Mouse (Mus musculus) thymus, adult 2 months (tissue): Measurements from ENCODE around the gene Nom1. TPM values are rescaled to one million over a fixed set of nuclear protein-coding genes. Genes with fewer than 3 reads are reported as not detected.

Experiments
- DNase-seq: peaks from one replicate; pipeline ENCODE4 v3.0.0; 2021
- H3K27ac ChIP-seq: fragments of 200-500 bp; 2 replicates; pipeline ENCODE4 v1.5.1; 2012; ENCODE audit warnings: low read length, control low read depth; ENCODE audit not compliant: control insufficient read depth, insufficient read depth
- H3K27me3 ChIP-seq: fragments of 200-500 bp; 2 replicates; pipeline ENCODE4 v1.6.1; 2012; ENCODE audit warnings: mild to moderate bottlenecking, low read length, moderate library complexity, mixed read lengths; ENCODE audit not compliant: control insufficient read depth, insufficient read depth
- H3K36me3 ChIP-seq: fragments of 200-500 bp; 2 replicates; pipeline ENCODE4 v1.6.1; 2012; ENCODE audit warnings: mild to moderate bottlenecking, low read length, moderate library complexity; ENCODE audit not compliant: control insufficient read depth, insufficient read depth
- H3K4me1 ChIP-seq: fragments of 200-500 bp; replicated peaks from 2 replicates; pipeline ENCODE4 v1.6.1; 2012; ENCODE audit warnings: low read length; ENCODE audit not compliant: control insufficient read depth, insufficient read depth
- H3K4me3 ChIP-seq: fragments of 200-500 bp; 2 replicates; pipeline ENCODE4 v1.5.1; 2012; ENCODE audit warnings: mild to moderate bottlenecking, low read length, control low read depth, moderate library complexity; ENCODE audit not compliant: control insufficient read depth, insufficient read depth
- CTCF ChIP-seq: fragments of 200-500 bp; IDR thresholded peaks from 2 replicates; pipeline ENCODE4 v1.5.1; 2012; ENCODE audit warnings: mild to moderate bottlenecking, control low read depth, low read length, moderate library complexity, borderline replicate concordance; ENCODE audit not compliant: control insufficient read depth, poor library complexity, insufficient read depth; ENCODE audit errors: extremely low read depth
- POLR2A ChIP-seq: fragments of 200-500 bp; IDR thresholded peaks from 2 replicates; pipeline ENCODE4 v1.6.1; 2012; ENCODE audit warnings: mild to moderate bottlenecking, low read length, control low read depth, moderate library complexity; ENCODE audit not compliant: control insufficient read depth, poor library complexity, insufficient read depth; ENCODE audit errors: extremely low read depth
- WGBS: fragments of 180-500 bp; shearing (Covaris S2); methylation state at CpG from one replicate; pipeline ENCODE4 v1.1.7; 2018; 5-methylcytosine and 5-hydroxymethylcytosine counted together
- polyA plus RNA-seq: library from polyadenylated mRNA; depleted of rRNA; stranded (reverse); fragments of >200 nt; gene quantifications from 2 replicates; pipeline ENCODE4 v1.2.3, GENCODE M21; 2012

Nom1 gene
- polyA plus RNA-seq, 1 experiment = 7.5 TPM

- DNase-seq = no peak
- no peak overlapping the region for H3K27ac ChIP-seq
- 93% methylated on average over 5 of the region's 5 CpGs for WGBS
- H3K27me3 ChIP-seq = no peaks in the 10 kb centered on the region
- TF ChIP-seq POLR2A (no peak), CTCF (no peak)
- no peak overlapping the region for H3K4me3 ChIP-seq
- H3K4me1 ChIP-seq = no peaks in the 10 kb centered on the region
- H3K36me3 ChIP-seq = peaks cover 8% of the 10 kb centered on the region
Observed at GRCm38 (mm10) chr5:29456895-29457656, 22.6 kb downstream of the Nom1 start.

GRCm38 (mm10) chr5:29462943-29463686 lies 28.7 kb downstream of the Nom1 start:
- no peak overlapping the region for H3K27ac ChIP-seq
- peaks cover 3% of the 10 kb centered on the region; the same call in 1 of the 2 replicates for H3K4me1 ChIP-seq
- no peak for DNase-seq
- TF ChIP-seq POLR2A (no peak), CTCF (no peak)
- H3K36me3 ChIP-seq = no peaks in the 10 kb centered on the region
- H3K27me3 ChIP-seq = no peaks in the 10 kb centered on the region; the same call in 1 of the 2 replicates
- H3K4me3 ChIP-seq = no peak overlapping the region
- 87% methylated on average over 9 of the region's 9 CpGs for WGBS

GRCm38 (mm10) chr5:29467489-29468350 lies 33.3 kb downstream of the Nom1 start:
- DNase-seq = peak; percentile 9
- peak overlapping the region; percentile 18 for H3K4me3 ChIP-seq
- peaks cover 12% of the 10 kb centered on the region for H3K27me3 ChIP-seq
- 9% methylated on average over 67 of the region's 67 CpGs for WGBS
- H3K4me1 ChIP-seq = peaks cover 5% of the 10 kb centered on the region; the same call in 1 of the 2 replicates
- no peaks in the 10 kb centered on the region for H3K36me3 ChIP-seq
- no peak for TF ChIP-seq CTCF
- TF ChIP-seq POLR2A = no peak
- H3K27ac ChIP-seq = no peak overlapping the region

- peaks cover 5% of the 10 kb centered on the region; the same call in 1 of the 2 replicates for H3K4me1 ChIP-seq
- H3K4me3 ChIP-seq = peak overlapping the region; percentile 18
- DNase-seq = no peak
- TF ChIP-seq POLR2A (no peak), CTCF (no peak)
- no peak overlapping the region for H3K27ac ChIP-seq
- WGBS = 4% methylated on average over 17 of the region's 17 CpGs
- H3K36me3 ChIP-seq = no peaks in the 10 kb centered on the region
- H3K27me3 ChIP-seq = peaks cover 17% of the 10 kb centered on the region
Observed at GRCm38 (mm10) chr5:29468351-29469065, 34.0 kb downstream of the Nom1 start.

GRCm38 (mm10) chr5:29469501-29469900 lies 35.0 kb downstream of the Nom1 start:
- TF ChIP-seq POLR2A (no peak), CTCF (no peak)

More at GRCm38 (mm10) chr5:29469501-29469900, 35.0 kb downstream of the Nom1 start:
- H3K27ac ChIP-seq = no peak overlapping the region
- H3K27me3 ChIP-seq = peaks cover 25% of the 10 kb centered on the region
- DNase-seq = no peak
- no peak overlapping the region for H3K4me3 ChIP-seq
- 26% methylated on average over 4 of the region's 4 CpGs for WGBS
- H3K4me1 ChIP-seq = peaks cover 5% of the 10 kb centered on the region; the same call in 1 of the 2 replicates
- H3K36me3 ChIP-seq = no peaks in the 10 kb centered on the region
